In the genomic region with DNA sequence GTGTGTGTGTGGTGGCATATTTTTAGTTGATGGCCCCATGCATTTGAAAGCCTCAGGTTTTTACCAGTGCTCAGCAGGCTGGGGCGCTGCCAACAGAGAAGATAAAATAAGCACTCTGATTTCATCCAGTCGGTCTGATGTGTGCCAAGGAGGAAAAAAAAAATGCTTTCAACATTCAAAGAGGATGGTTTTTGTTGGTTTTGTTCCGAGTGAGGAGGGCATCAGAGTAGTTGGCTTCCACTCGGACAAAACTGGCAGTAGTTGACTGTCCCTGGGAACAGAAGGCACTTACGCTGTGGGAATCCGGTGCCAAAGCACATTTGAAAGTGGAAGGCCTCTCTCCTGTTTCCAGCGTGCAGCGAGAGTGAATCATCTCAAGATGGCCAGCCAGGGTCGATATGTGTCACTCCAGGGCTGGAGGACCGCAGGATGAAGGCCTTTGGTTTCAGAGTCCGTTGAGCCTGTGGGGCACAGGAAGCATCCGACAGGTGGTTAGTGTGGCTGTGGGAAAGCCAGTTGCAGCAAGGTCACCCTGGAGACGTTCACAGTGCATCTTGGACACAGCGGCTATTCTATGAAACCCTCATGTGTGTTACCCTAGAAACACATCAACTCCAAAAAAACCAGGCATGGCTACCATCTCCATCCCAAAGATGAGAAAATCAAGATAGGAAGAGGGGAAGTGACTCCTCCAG, we compare ENCODE assay signal across 11 mouse cellular contexts. TPM values are rescaled to one million over a fixed set of nuclear protein-coding genes. Genes with fewer than 3 reads are reported as not detected.
A peak's percentile ranks its signal among the peaks of the same experiment; 100 is the strongest.
DNase-seq lines count a peak whose midpoint lies in the region; ATAC-seq lines count a peak whose summit lies in the region.
"Had no signal": no experiment of that assay in that cellular context is flagged by ENCODE, and none has a peak within 500 bp of the region (broad histone marks: within the 10 kb centered on the region; RNA-seq: fewer than 3 reads in every experiment).

No protein-coding gene starts in this region.

- no peak overlapping the region for H3K9ac ChIP-seq in hindbrain, embryonic 15.5 days
- no peak overlapping the region for H3K9ac ChIP-seq in hindbrain, embryonic 13.5 days
- no peak overlapping the region for H3K9ac ChIP-seq in hindbrain, embryonic 11.5 days (ENCODE audit: low read depth, low read length)

- no peaks in the 10 kb centered on the region for H3K36me3 ChIP-seq in hindbrain, embryonic 15.5 days
- no peaks in the 10 kb centered on the region for H3K36me3 ChIP-seq in hindbrain, embryonic 13.5 days
- no peaks in the 10 kb centered on the region for H3K36me3 ChIP-seq in hindbrain, embryonic 11.5 days (ENCODE audit: control insufficient read depth, insufficient read depth, low read length)

- peak; percentile 59; the same call in 1 of the 2 replicates for ATAC-seq in hindbrain, embryonic 15.5 days (ENCODE audit: low FRiP score, low read depth)
- ATAC-seq in hindbrain, embryonic 13.5 days (ENCODE audit: low FRiP score): no peak
- peak; percentile 34 for ATAC-seq in granulocyte monocyte progenitor cell, adult 5-6 weeks (replicated peaks; ENCODE audit: poor library complexity, severe bottlenecking)
- ATAC-seq in hindbrain, embryonic 11.5 days (ENCODE audit: low FRiP score): no peak

- no peaks in the 10 kb centered on the region for H3K27me3 ChIP-seq in hindbrain, embryonic 15.5 days
- no peaks in the 10 kb centered on the region for H3K27me3 ChIP-seq in hindbrain, embryonic 13.5 days
- H3K27me3 ChIP-seq in hindbrain, embryonic 11.5 days (ENCODE audit: control insufficient read depth, insufficient read depth, low read length): no peaks in the 10 kb centered on the region

- H3K4me2 ChIP-seq in hindbrain, embryonic 15.5 days: no peak overlapping the region
- no peak overlapping the region for H3K4me2 ChIP-seq in hindbrain, embryonic 13.5 days
- H3K4me2 ChIP-seq in hindbrain, embryonic 11.5 days (replicated peaks; ENCODE audit: low read depth, low read length): no peak overlapping the region

- DNase-seq in adrenal gland, postnatal 36 days: peak; percentile 70 to 79
- DNase-seq in left cerebral cortex, adult 8-10 months (ENCODE audit: low spot score in 2 of 2): peak; percentile 49 to 92
- DNase-seq in kidney, adult 18-20 months: no peak
- no peak for DNase-seq in urinary bladder, postnatal 4 days (ENCODE audit: low spot score in 2 of 2)
- no peak for DNase-seq in hindbrain, embryonic 11.5 days (ENCODE audit: low spot score)

- H3K27ac ChIP-seq in hindbrain, embryonic 15.5 days (replicated peaks): peak overlapping the region; percentile 31; the same call in 1 of the 2 replicates
- no peak overlapping the region for H3K27ac ChIP-seq in hindbrain, embryonic 13.5 days
- H3K27ac ChIP-seq in hindbrain, embryonic 11.5 days (ENCODE audit: low read depth, low read length): no peak overlapping the region
- H3K27ac ChIP-seq: macrophage had no signal

- no peaks in the 10 kb centered on the region for H3K9me3 ChIP-seq in hindbrain, embryonic 15.5 days
- no peaks in the 10 kb centered on the region for H3K9me3 ChIP-seq in hindbrain, embryonic 13.5 days
- no peaks in the 10 kb centered on the region for H3K9me3 ChIP-seq in hindbrain, embryonic 11.5 days (ENCODE audit: control insufficient read depth, low read length)

- no peak overlapping the region for H3K4me3 ChIP-seq in hindbrain, embryonic 15.5 days
- H3K4me3 ChIP-seq in hindbrain, embryonic 13.5 days: no peak overlapping the region
- H3K4me3 ChIP-seq in hindbrain, embryonic 11.5 days (ENCODE audit: low read depth, low read length): no peak overlapping the region

- WGBS in hindbrain, embryonic 15.5 days: 79% methylated on average over 14 of the region's 14 CpGs
- 90% methylated on average over 14 of the region's 14 CpGs for WGBS in hindbrain, embryonic 13.5 days
- WGBS in hindbrain, embryonic 11.5 days: 86% methylated on average over 14 of the region's 14 CpGs

- H3K4me1 ChIP-seq in hindbrain, embryonic 15.5 days (replicated peaks): 0 out of 2 replicates have a peak, but pooled peaks cover 4% of the 10 kb centered on the region
- H3K4me1 ChIP-seq in hindbrain, embryonic 13.5 days (replicated peaks): no peaks in the 10 kb centered on the region
- H3K4me1 ChIP-seq in hindbrain, embryonic 11.5 days (replicated peaks; ENCODE audit: control insufficient read depth, insufficient read depth, low read length): no peaks in the 10 kb centered on the region

RNA-seq across cellular contexts. Expression of a gene that starts 5.3 kb away (rescaled TPM):
- polyA plus RNA-seq in hindbrain, embryonic 15.5 days (2015; fragmentation: Nextera tagmentation; extraction: Ambion mirVana): not detected in 2 replicates
- not detected in 2 replicates for polyA plus RNA-seq in hindbrain, embryonic 13.5 days (2015; fragmentation: Nextera tagmentation; extraction: Ambion mirVana)
- not detected for total RNA-seq in adrenal gland, postnatal 36 days (2021)
- not detected in 2 replicates for total RNA-seq in granulocyte monocyte progenitor cell, adult 5-6 weeks (2014; fragmentation: Nextera tagmentation)
- not detected in 2 replicates for total RNA-seq in granulocyte monocyte progenitor cell, adult 5-6 weeks (2017)
- total RNA-seq in left cerebral cortex, adult 8-10 months (2022): not detected
- polyA plus RNA-seq in hindbrain, embryonic 11.5 days (2014; fragmentation: Nextera tagmentation; extraction: Ambion mirVana): not detected in 2 replicates
- total RNA-seq: ES-E14 had no signal
- polyA plus RNA-seq: macrophage had no signal

RNA-seq across cellular contexts. Expression of a gene that starts 30.4 kb away (rescaled TPM):
- polyA plus RNA-seq in hindbrain, embryonic 15.5 days (2015; fragmentation: Nextera tagmentation; extraction: Ambion mirVana): not detected in 2 replicates
- not detected in 2 replicates for polyA plus RNA-seq in hindbrain, embryonic 13.5 days (2015; fragmentation: Nextera tagmentation; extraction: Ambion mirVana)
- not detected for total RNA-seq in adrenal gland, postnatal 36 days (2021)
- not detected in 2 replicates for total RNA-seq in granulocyte monocyte progenitor cell, adult 5-6 weeks (2014; fragmentation: Nextera tagmentation)
- 0.05 TPM in 1 of 2 replicates, not detected in the other for total RNA-seq in granulocyte monocyte progenitor cell, adult 5-6 weeks (2017)
- not detected for total RNA-seq in left cerebral cortex, adult 8-10 months (2022)
- polyA plus RNA-seq in hindbrain, embryonic 11.5 days (2014; fragmentation: Nextera tagmentation; extraction: Ambion mirVana): not detected in 2 replicates
- total RNA-seq: ES-E14 had no signal
- polyA plus RNA-seq: macrophage; stomach, embryonic 16.5 days had no signal

RNA-seq across cellular contexts. Expression of a gene that starts 50.5 kb away (rescaled TPM):
- 0.14 and 0.18 TPM in 2 replicates for polyA plus RNA-seq in hindbrain, embryonic 15.5 days (2015; fragmentation: Nextera tagmentation; extraction: Ambion mirVana)
- polyA plus RNA-seq in hindbrain, embryonic 13.5 days (2015; fragmentation: Nextera tagmentation; extraction: Ambion mirVana): not detected in 2 replicates
- under 1 TPM in 1 of 2 experiments, not detected in 1; 0.43 TPM for total RNA-seq in adrenal gland, postnatal 36 days (2021)
- total RNA-seq in granulocyte monocyte progenitor cell, adult 5-6 weeks (2014; fragmentation: Nextera tagmentation): not detected in 2 replicates
- total RNA-seq in granulocyte monocyte progenitor cell, adult 5-6 weeks (2017): not detected in 2 replicates
- under 1 TPM; 0.30 to 0.72 (median 0.50) TPM for total RNA-seq in left cerebral cortex, adult 8-10 months (2022)
- polyA plus RNA-seq in hindbrain, embryonic 11.5 days (2014; fragmentation: Nextera tagmentation; extraction: Ambion mirVana): not detected in 2 replicates
- total RNA-seq: ES-E14 had no signal
- polyA plus RNA-seq: macrophage had no signal

Comparison
In these comparisons a context has a peak if more than half of its experiments do, and no peak if none do; other contexts are left out.
1. ATAC-seq: peak in hindbrain, embryonic 15.5 days (single experiment) and granulocyte monocyte progenitor cell, adult 5-6 weeks (single experiment); none in hindbrain, embryonic 13.5 days (single experiment) and hindbrain, embryonic 11.5 days (single experiment).
2. DNase-seq: peak in adrenal gland, postnatal 36 days (2 of 2) and left cerebral cortex, adult 8-10 months (2 of 2); none in kidney, adult 18-20 months (single experiment), urinary bladder, postnatal 4 days (0 of 2) and hindbrain, embryonic 11.5 days (single experiment).